Mouse (Mus musculus): Measurements from ENCODE around the gene Gm26992. TPM values are rescaled to one million over a fixed set of nuclear protein-coding genes. Genes with fewer than 3 reads are reported as not detected.

The Gm26992 gene
- total RNA-seq, 2 experiments from 2014 or later = not detected

DNA sequence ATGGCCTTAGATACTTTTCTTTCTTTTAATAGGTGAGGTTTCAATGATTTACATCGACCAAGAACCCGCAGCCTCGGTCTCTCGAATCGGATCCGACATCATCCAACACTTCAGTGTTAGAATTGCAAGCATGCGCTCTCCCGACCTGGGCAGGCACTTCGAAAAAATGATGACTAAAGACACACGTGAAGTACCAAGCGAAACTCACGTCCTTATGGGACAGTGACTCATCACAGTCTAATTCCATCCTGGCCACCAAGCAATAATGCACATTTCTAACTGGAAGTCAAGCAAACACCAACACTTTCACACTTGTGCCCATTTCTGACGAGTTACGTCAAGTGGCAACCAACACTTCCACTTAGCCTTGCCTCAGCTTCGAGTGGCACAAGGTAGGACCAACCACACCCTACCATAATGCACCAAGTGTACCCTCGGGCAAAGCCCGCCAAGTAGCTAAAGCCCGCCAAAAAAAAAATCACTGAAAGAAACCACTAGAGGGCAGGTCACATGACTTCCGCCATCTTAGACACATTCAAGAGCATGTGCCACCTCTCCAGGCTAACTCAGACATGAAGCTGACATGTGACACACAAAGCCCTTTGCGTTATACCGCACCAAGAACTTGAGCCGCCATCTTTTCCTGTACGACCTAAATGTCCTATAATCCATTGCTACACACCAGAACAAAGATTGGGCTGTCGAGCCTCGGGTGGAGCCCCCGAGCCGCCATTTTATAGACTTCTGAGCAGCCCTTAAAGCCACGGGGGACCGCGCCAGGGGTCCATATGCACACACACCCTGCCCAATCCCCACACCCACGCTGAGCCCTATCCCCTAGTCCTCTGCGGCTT lies 59.7 kb downstream of the Gm26992 start:
- ATAC-seq (replicated peaks; ENCODE audit: low FRiP score, poor library complexity, severe bottlenecking) = no peak

DNA sequence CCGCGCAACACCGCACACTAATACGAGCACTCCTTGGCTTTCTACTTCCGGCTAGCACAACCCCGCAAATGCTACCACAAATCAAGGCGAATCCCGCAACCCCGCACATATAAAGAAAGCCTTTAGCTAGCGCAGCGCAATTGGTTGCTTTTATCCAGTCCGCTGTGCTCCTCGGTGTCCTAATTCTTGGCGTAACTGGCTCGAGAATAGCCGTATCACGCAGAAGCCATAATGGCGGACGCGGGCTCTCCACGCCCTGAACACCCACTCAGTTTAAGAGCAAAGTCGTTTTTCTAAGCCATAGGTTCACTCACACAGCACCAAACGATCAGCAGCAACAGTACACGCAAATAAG lies 60.3 kb downstream of the Gm26992 start:
- ATAC-seq (replicated peaks; ENCODE audit: low FRiP score, poor library complexity, severe bottlenecking) = no peak

DNA sequence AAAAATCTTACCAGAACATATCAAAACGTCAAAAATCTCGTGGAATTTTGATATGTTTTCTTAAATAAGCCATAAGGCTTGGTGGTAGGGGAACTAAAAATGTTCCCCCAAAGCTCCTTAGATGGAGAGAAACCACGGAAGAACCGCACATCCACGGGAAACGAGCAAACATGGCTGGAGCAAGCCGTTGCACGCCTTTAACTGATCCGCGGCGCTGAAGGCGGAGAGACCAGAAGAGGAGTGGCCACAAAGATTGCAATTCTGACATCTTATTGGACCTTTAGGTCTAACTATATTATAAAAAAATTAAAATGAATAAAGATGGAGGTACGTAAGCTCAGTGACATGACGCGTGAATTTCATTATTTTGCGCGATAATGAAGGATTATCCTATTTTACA lies 61.2 kb downstream of the Gm26992 start:
- ATAC-seq (replicated peaks; ENCODE audit: low FRiP score, poor library complexity, severe bottlenecking) = no peak

DNA sequence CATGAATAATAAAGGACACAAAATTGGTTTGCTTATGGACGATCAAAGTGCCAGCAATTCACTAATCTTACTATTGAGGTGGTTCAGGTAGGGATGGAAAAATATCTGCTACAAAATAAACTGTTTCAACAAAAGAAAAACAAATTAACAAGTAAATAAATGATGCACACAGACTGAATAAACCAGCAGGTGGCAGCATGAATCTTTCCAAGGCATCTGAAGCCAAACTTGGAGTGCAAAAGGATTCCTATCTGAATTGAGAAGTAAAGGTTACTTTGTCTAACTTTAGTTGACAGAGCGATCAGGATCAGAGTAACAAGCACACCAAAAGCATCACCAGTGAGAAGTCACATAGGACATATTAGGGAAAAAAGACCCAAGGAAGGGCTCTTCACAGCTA lies 62.2 kb downstream of the Gm26992 start:
- no peak for ATAC-seq (replicated peaks; ENCODE audit: low FRiP score, poor library complexity, severe bottlenecking)

DNA sequence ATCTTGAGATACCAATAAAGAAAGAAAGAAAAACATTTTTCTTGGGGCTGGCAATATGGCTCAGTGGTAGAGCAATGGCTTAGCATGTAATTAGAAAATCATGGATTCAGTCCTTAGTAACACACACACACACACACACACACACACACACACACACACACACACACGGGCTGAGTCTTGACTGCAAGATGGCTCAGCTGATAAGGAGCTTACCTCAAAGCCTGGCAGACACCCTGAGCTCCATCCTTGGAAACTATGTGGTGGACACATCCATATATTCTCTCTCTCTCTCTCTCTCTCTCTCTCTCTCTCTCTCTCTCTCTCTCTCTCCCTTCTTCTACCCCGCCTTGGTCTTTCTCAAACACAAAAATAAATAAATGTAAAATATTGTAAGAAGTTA lies 69.0 kb downstream of the Gm26992 start:
- ATAC-seq (replicated peaks; ENCODE audit: low FRiP score, poor library complexity, severe bottlenecking) = no peak

DNA sequence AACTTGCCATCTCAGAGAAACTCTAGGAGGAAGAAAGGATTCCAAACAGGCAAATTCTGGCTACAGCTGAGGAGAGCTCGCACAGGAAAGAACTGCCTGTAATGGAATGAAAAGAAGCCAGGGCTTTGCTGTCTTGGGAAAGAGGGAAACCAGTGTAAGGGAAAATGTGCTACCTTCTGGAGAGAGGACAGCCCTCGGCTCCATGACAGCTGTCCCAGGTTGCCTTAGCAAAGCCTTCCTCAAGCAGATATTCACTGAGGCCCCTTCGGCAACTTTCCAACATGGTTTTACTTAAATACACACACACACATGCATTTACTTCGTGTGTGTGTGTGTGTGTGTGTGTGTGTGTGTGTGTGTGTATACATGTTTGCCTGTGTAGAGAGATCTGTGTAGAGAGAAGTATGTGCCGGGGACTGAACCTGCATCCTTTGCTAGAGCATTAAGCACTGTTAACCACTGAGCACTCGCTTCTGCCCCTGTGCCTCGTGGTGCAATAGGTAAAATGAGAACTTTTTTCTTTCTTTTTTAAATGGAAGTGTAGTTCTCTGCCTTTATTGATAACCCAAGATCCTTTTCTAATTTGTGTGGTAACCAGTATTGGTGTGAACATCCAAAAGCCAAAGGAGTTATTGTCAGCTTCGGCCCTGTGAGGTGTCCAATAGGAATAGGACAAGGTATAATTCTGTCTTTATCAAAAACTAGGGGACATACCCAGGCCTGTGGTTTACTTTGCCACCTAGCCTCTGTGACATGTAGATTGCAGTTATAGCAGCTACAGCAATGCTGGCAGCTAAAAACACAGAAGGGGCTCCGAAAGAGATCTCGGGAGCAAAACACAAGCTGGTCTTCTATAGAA lies 70.8 kb downstream of the Gm26992 start:
- ATAC-seq (replicated peaks; ENCODE audit: low FRiP score, poor library complexity, severe bottlenecking) = 0 out of 2 replicates have a peak, but pooled peaks have one; percentile 47

DNA sequence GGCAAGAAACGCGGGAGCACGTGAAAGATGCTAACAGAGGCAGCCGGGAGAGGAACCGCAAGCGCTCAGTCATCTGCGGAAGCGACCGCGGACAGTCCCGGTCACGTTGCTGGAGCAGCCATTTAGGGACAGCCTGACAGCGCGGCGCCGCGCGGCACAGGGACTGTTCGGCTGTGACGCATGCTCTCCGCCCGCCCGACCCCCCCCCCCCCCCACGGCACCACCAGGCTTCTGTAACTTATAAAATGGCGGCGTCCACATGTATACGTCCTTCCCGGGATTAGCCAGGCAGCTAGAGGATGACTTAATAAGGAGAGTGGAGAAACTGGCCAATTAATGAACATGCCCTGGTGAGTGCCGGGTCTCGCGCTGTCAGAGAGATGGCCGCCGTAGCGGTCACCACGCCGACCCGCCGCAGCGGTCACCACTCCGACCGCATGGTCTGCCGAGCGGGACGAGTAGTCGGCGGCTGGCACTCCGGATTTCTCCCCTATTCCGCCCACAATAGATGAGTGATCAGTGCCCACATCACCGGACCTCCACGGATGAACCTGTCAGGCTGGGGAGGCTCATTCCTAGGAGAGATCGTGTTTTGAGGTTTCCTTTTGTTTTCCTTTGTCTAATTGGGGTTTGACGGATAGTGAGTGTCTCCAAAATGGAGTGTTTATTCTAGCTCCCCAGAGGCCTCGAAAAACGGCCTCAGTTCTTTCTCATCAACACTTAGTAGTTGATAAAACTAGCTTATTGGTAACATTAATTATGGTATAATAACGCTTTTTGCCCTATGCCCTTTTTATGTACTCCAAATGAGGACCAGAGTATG lies 71.8 kb downstream of the Gm26992 start:
- ATAC-seq (replicated peaks; ENCODE audit: low FRiP score, poor library complexity, severe bottlenecking) = peak; percentile 95

DNA sequence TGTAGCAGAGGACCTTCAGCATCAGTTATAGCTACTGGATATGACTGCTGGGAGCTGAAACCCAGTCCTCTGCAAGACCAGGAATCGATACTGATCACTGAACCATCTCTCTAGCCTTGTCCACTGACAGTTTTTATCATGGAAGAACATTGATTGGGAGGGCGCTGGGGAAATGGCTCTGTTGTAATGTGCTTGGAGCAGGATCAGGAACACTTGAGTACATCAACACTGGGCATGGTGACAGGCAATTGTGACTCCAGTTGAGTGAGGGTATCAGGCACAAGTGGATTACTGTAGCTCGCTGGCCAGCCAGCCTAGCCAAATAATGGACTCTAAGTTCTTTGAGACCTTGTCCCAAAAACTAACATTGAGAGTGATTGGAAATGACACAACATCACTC lies 77.6 kb downstream of the Gm26992 start:
- ATAC-seq (replicated peaks; ENCODE audit: low FRiP score, poor library complexity, severe bottlenecking) = no peak

DNA sequence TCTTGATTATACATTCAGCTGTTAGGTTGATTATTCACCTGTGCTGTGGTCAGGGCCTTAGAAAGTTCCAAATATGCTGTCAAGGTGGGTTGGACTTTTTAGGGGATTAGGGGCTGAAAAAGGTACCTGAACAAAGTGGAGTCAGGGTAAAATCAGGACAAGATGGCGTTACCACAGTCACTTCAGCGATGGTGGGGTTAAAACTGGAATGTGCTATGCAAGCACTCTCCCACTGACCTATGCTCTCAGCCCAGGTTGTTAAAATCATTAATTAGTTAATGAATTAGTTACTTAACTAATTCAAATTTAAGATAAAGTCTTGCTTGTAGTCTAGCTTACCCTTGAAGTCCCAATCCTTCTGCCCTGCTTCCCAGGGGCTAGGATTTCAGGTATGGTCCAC lies 78.3 kb downstream of the Gm26992 start:
- no peak for ATAC-seq (replicated peaks; ENCODE audit: low FRiP score, poor library complexity, severe bottlenecking)

DNA sequence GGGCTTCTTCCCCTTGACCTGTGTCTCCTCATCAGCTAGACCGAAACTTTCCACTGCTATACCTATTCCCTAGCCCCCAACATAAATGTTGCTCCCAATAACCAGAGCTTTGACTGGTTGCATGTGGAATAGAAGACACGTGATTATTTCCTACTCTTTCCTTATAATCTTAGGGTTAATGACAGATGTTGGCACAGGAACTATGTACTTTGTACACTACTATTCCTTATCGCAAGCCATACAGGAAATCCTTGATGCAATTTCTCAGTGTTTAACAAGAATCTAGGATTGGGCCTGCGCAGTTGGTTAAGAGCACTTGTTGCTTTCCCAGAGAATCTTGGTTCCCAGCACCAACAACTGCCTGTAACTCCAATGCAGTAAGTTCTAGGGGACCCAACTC lies 86.4 kb downstream of the Gm26992 start:
- ATAC-seq (replicated peaks; ENCODE audit: low FRiP score, poor library complexity, severe bottlenecking) = no peak

DNA sequence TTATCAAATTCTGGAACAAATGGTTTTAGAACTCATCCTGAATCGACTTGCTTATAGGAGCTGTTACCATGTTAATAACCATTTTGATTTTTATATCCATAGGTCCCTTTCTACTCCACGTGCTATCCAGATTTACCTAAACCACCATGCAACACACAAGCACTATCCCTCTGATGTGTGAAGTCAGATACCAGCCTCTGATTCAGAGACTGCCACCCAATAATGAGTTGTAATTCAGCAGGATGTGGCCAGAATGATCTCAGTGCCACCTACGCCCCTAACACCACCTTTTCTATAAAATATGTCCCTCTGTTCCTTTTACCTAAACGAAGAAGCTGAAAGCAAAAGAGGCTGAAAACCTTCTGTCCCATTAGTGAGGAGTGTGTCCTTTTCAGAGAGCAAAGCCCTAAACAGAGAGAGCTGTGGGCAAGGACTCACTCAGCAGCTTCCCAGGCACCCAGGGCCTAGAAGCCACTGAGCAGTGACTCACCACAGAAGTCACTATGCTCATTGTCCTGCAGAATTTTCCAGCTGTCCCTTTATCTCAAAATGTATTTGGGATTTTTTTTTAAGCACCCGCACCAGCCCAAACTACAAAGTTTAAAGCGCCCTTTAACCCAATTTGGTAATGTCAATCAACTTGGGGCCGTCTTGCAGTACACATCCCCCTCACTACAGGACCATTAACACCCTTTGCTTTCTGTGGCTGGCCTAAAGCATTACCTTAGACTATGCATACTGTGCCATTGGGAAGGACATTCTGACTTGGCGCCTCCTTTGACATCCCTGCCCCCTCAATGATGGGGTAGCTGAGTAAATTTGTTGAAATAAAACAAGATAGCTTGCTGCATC lies 87.6 kb downstream of the Gm26992 start:
- no peak for ATAC-seq (replicated peaks; ENCODE audit: low FRiP score, poor library complexity, severe bottlenecking)

DNA sequence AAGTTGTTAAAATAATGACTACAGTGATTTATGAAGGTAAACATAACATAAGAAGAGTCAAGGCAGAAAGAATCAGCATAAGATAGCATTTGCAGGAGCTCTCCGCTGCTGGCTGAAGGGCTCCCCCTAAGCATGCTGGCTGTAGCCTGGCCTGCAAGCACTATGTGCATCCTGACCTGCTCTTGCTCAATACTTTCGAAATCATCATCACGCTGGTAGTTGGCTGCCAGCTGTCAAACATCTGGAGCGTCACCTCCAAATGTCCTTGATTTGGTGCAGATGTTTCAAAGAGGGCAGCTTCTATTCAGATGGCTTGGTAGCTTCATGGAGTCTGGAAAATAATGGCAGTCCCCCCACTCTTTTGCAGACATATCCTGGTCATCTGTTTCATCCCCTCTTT lies 93.0 kb downstream of the Gm26992 start:
- ATAC-seq (replicated peaks; ENCODE audit: low FRiP score, poor library complexity, severe bottlenecking) = no peak

DNA sequence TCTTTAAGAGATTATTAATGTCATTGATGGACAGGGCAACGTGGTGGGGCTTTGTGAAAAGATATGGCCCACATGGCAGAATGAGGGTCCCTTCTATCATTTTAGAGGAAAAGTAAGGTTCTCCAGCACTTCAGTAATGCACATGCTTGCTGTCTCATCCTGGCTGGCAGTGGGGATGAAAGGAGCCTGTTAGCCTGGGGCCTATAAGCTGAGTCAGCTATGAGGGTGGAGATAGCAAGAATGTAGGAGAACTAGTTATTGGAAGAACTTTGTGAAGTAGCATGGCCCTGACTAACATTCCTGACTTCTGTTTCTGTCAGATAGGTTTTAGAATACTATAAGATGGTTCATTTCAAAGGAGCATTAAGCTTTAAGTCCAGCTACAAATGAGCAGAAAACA lies 93.5 kb downstream of the Gm26992 start:
- ATAC-seq (replicated peaks; ENCODE audit: low FRiP score, poor library complexity, severe bottlenecking) = 0 out of 2 replicates have a peak, but pooled peaks have one; percentile 60

DNA sequence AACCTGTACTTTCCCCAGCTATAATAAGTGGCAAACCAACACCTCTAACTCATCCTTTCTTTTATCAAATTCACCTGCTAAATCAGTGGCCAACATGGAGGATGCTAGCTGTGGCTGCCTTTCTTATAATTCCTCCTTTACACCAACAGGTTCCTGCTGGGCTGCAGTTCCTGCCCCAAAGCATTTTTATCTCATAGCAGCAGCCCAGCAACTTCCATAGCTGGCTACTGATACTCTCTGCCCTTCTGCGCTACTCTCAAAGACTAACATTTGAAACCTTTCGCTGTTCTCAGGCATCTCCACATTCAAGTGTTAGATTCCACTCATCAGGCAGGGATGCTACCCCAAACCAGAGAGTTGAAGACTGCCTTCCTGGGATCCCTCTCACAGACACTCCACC lies 97.0 kb downstream of the Gm26992 start:
- peak; percentile 62 for ATAC-seq (replicated peaks; ENCODE audit: low FRiP score, poor library complexity, severe bottlenecking)

DNA sequence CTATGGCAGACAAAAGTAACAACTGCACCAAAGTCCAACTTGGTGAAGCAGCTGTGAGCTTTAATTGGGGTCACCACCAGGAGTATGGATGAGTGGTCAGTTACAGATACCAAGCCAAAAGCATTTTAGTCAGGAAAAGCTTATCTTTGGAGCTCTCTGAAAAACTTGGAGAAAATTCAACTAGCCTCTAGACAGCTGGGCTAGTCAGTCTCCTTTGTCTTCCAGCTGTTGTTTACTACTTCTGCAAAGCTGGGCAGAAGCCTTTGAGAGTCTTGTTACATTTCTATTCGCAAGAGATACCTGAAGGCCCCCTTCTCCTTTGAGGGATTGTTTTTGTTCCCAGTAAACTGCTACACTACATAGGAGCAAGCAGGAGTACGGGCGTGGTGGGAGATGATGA lies 97.7 kb downstream of the Gm26992 start:
- ATAC-seq (replicated peaks; ENCODE audit: low FRiP score, poor library complexity, severe bottlenecking) = no peak

DNA sequence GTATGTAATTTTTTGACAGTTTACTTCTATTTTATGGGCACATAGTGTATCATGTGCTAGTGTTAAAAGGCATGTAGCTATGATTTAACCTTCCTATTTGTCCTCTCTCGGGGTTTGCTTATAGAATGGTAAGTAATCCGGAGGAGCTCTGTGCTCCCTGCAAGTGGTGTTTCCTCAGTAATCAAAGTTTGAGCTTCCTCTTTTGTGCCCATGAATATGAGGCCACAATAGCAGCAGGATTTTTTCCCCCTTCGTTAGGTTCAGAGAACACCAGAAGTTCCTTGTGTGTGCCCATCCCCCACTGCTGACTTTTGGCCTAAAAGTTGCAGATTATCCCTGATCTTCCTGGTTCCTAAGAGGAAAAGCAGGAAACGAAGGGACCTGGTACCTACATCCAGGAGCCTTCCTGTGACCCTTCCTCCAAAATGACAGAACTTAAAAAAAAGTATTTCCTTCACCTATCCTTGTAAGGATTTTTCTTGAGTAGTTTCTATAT lies 99.5 kb downstream of the Gm26992 start:
- ATAC-seq (replicated peaks; ENCODE audit: low FRiP score, poor library complexity, severe bottlenecking) = no peak

DNA sequence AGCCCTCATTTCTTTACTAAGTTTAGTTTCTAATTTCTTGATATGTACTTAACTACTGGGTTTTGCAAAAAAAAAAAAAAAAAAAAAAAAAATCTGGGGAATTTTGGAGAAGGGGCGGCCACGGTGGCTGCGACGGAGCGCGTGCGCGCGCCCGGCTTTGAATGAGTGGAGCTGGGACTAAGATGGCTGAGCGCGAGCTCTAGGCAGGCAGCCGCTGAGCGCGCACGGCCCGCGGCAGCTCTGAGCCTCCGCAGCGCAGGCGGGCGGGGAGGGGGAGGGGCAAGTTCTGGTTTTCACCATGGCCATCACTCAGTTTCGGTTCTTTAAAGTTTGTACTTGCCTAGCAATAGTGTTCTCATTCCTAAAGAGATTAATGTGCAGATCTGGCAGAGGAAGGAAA lies 107.4 kb downstream of the Gm26992 start:
- ATAC-seq (replicated peaks; ENCODE audit: low FRiP score, poor library complexity, severe bottlenecking) = peak; percentile 85
